ENCODE assay signal across 8 mouse cellular contexts in the genomic region with DNA sequence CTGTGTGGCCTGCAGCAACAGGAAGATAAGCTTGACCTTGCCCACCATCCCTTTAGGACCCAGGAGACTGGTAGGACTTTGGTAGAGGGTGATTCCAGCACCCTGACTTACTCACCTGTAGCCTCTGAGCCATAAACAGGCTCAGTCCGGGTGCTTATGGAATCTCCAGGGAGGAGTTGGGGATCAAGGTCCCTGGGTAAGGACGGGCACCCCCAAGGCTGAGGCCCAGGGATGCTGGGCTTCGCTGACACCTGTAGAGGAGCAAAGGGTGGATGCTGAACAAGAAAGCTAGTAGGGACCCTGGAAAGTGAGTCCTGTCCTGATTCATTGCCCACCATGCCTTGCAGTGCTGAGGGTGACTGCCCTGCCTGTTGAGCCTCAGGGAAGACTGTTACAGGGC.
DNase-seq lines count a peak whose midpoint lies in the region; ATAC-seq and TF ChIP-seq lines count a peak whose summit lies in the region.
"Not testable (repeated sequence)": the region's sequence is repeated elsewhere in the genome, so short reads cannot be mapped to it uniquely, and the experiment has no call there.

No protein-coding gene starts in this region.

- not testable (repeated sequence) for H3K27ac ChIP-seq in gastrocnemius, adult 2 months; intestine, embryonic 16.5 days (ENCODE audit: low read length); limb, embryonic 15.5 days; lung, embryonic 16.5 days (ENCODE audit: low read length); midbrain, embryonic 16.5 days (ENCODE audit: low read length); stomach, embryonic 15.5 days

- WGBS in intestine, embryonic 16.5 days, result 87% methylated on average over 3 of the region's 3 CpGs
- WGBS in limb, embryonic 15.5 days, result 83% methylated on average over 3 of the region's 3 CpGs
- WGBS in lung, embryonic 16.5 days, result 89% methylated on average over 3 of the region's 3 CpGs
- WGBS in midbrain, embryonic 16.5 days, result 81% methylated on average over 3 of the region's 3 CpGs
- 84% methylated on average over 3 of the region's 3 CpGs for WGBS in stomach, embryonic 15.5 days

- H3K27me3 ChIP-seq in intestine, embryonic 16.5 days (replicated peaks; ENCODE audit: control insufficient read depth, insufficient read depth, low read length); limb, embryonic 15.5 days; lung, embryonic 16.5 days (ENCODE audit: control insufficient read depth, insufficient read depth, low read depth, low read length); midbrain, embryonic 16.5 days (ENCODE audit: control insufficient read depth, insufficient read depth, low read depth, low read length); stomach, embryonic 15.5 days (replicated peaks): not testable (repeated sequence)

- peak; percentile 24 for ATAC-seq in common myeloid progenitor, adult 5-6 weeks (replicated peaks; ENCODE audit: low read depth, poor library complexity, severe bottlenecking)
- peak; percentile 7 for ATAC-seq in intestine, embryonic 16.5 days
- 0 out of 2 replicates have a peak, but pooled peaks have one; percentile 0 for ATAC-seq in limb, embryonic 15.5 days (ENCODE audit: insufficient number of reproducible peaks, low FRiP score, low TSS enrichment, low read depth)
- peak; percentile 2; the same call in 1 of the 2 replicates for ATAC-seq in lung, embryonic 16.5 days (ENCODE audit: low read depth)
- ATAC-seq in midbrain, embryonic 16.5 days, result peak; percentile 1; the same call in 1 of the 2 replicates
- ATAC-seq in stomach, embryonic 15.5 days (ENCODE audit: insufficient read depth, low FRiP score, low read depth), result 0 out of 2 replicates have a peak, but pooled peaks have one; percentile 2

- peak; percentile 42 for DNase-seq in gastrocnemius, adult 2 months
- DNase-seq in heart, postnatal 4 days, result peak; percentile 36

- not testable (repeated sequence) for H3K4me1 ChIP-seq in intestine, embryonic 16.5 days (ENCODE audit: control insufficient read depth, insufficient read depth, low read length); limb, embryonic 15.5 days; lung, embryonic 16.5 days (replicated peaks; ENCODE audit: control insufficient read depth, insufficient read depth, low read length); midbrain, embryonic 16.5 days (ENCODE audit: control insufficient read depth, insufficient read depth, low read length); stomach, embryonic 15.5 days

- peaks cover 11% of the 10 kb centered on the region; the same call in 1 of the 2 replicates for H3K9me3 ChIP-seq in intestine, embryonic 16.5 days (ENCODE audit: control insufficient read depth, low read length)
- peaks cover 15% of the 10 kb centered on the region for H3K9me3 ChIP-seq in limb, embryonic 15.5 days
- H3K9me3 ChIP-seq in lung, embryonic 16.5 days (ENCODE audit: control insufficient read depth, low read length); midbrain, embryonic 16.5 days (replicated peaks; ENCODE audit: control insufficient read depth, low read length, poor library complexity, severe bottlenecking); stomach, embryonic 15.5 days: not testable (repeated sequence)

- intact Hi-C loops in gastrocnemius, adult 2 months (cut with DNase I), result not testable (repeated sequence)

- not testable (repeated sequence) for H3K9ac ChIP-seq in intestine, embryonic 16.5 days (ENCODE audit: low read depth, low read length); limb, embryonic 15.5 days; lung, embryonic 16.5 days (ENCODE audit: low read length); midbrain, embryonic 16.5 days (ENCODE audit: low read depth, low read length); stomach, embryonic 15.5 days

- H3K36me3 ChIP-seq in intestine, embryonic 16.5 days (ENCODE audit: control insufficient read depth, insufficient read depth, low read length); limb, embryonic 15.5 days; lung, embryonic 16.5 days (ENCODE audit: control insufficient read depth, insufficient read depth, low read length); midbrain, embryonic 16.5 days (ENCODE audit: control insufficient read depth, insufficient read depth, low read length); stomach, embryonic 15.5 days: not testable (repeated sequence)

- H3K4me2 ChIP-seq in intestine, embryonic 16.5 days (ENCODE audit: low read depth, low read length); limb, embryonic 15.5 days; lung, embryonic 16.5 days (ENCODE audit: low read depth, low read length); midbrain, embryonic 16.5 days (ENCODE audit: low read length); stomach, embryonic 15.5 days: not testable (repeated sequence)

- not testable (repeated sequence) for H3K4me3 ChIP-seq in gastrocnemius, adult 2 months; intestine, embryonic 16.5 days (ENCODE audit: low read length); limb, embryonic 15.5 days; lung, embryonic 16.5 days (ENCODE audit: low read length); midbrain, embryonic 16.5 days (ENCODE audit: low read depth, low read length); stomach, embryonic 15.5 days (replicated peaks)

- TF ChIP-seq CTCF in gastrocnemius, adult 2 months (IDR thresholded peaks at IDR 0.05), result not testable (repeated sequence)
